Mouse (Mus musculus): ENCODE measurements around the gene Gtf2ird1.
"Not testable (repeated sequence)": the region's sequence is repeated elsewhere in the genome, so short reads cannot be mapped to it uniquely, and the experiment has no call there.

- TF ChIP-seq POLR2A (IDR thresholded peaks at IDR 0.05; ENCODE audit: low read depth, low read length); CTCF (conservative IDR thresholded peaks at IDR 0.05; ENCODE audit: insufficient read depth, insufficient read length, low read depth, low read length): not testable (repeated sequence)
Measured at GRCm38 (mm10) chr5:134343530-134343929, 113.0 kb downstream of the Gtf2ird1 start.
